Mouse (Mus musculus): ENCODE data around the gene Olfr1420. TPM values are rescaled to one million over a fixed set of nuclear protein-coding genes. Genes with fewer than 3 reads are reported as not detected.

Gene Olfr1420
- total and polyA plus RNA-seq, 3 experiments = not detected

GRCm38 (mm10) chr19:11912037-11912532 is 25.7 kb downstream of the Olfr1420 start, which contains the start of gene Patl1:
Gene Patl1, plus strand, starts transcription at chr19:11912399.
- H3K9me3 ChIP-seq (replicated peaks; ENCODE audit: low read length) = no peaks in the 10 kb centered on the region
- dilution Hi-C loops (cut with MboI; ENCODE audit: extremely low pct_ligation_motif_present, extremely low pct_unique_long_range_greater_than_20kb, low sequenced_read_pairs) (no loop called here), in situ Hi-C loops (cut with MboI; ENCODE audit: low pct_ligation_motif_present, low pct_unique_long_range_greater_than_20kb, low sequenced_read_pairs) (no loop called here)
- DNase-seq (ENCODE audit: extremely low read depth) = peak; percentile 98
- peak within 1 kb of the TSS; percentile 92 for H3K4me2 ChIP-seq (ENCODE audit: insufficient read depth, low read depth, poor library complexity, severe bottlenecking)
- peak within 1 kb of the TSS; percentile 46; the same call in 1 of the 2 replicates for H3K27ac ChIP-seq (ENCODE audit: insufficient read depth, low read depth)
- peaks cover 7 to 39% of the 10 kb centered on the region in 2 experiments for H3K4me1 ChIP-seq (ENCODE audit: control insufficient read depth in 1 of 2, insufficient read depth in 2 of 2)
- peak within 1 kb of the TSS; percentile 82 to 95 (median 84) for H3K4me3 ChIP-seq (replicated peaks in 1 of 3; ENCODE audit: low read depth in 2 of 3, low read length in 2 of 3, poor library complexity in 1 of 3)
- H3K36me3 ChIP-seq (replicated peaks in 1 of 2; ENCODE audit: control insufficient read depth in 1 of 2, insufficient read depth in 1 of 2, low read length in 1 of 2) = peaks cover 12 to 22% of the 10 kb centered on the region in 2 experiments
- peak within 1 kb of the TSS; percentile 91 for H3K9ac ChIP-seq (ENCODE audit: insufficient read depth, low read depth)
- no peak for TF ChIP-seq ZKSCAN1 (IDR thresholded peaks at IDR 0.05; ENCODE audit: borderline replicate concordance, low read depth, low read length)
- no peak for TF ChIP-seq ETS1 (conservative IDR thresholded peaks at IDR 0.05; ENCODE audit: low read depth, low read length)
- TF ChIP-seq MEF2A (IDR thresholded peaks at IDR 0.05; ENCODE audit: borderline replicate concordance, low read depth, low read length) = no peak
- TF ChIP-seq CHD2 (IDR thresholded peaks at IDR 0.05; ENCODE audit: low read length) = no peak
- no peak for TF ChIP-seq CTCF (conservative IDR thresholded peaks at IDR 0.05 in 1 of 2, IDR thresholded peaks at IDR 0.05 in 1 of 2; ENCODE audit: low read depth in 2 of 2, low read length in 2 of 2)
- TF ChIP-seq POLR2AphosphoS2 (IDR thresholded peaks at IDR 0.05; ENCODE audit: low read depth, low read length) = peak; percentile 63; the same call in 1 of the 2 replicates
- TF ChIP-seq ZNF384 (IDR thresholded peaks at IDR 0.05; ENCODE audit: low read depth, low read length) = no peak
- peak; percentile 43; the same call in 1 of the 2 replicates for TF ChIP-seq NELFE (IDR thresholded peaks at IDR 0.05; ENCODE audit: low read depth, low read length)
- TF ChIP-seq SMC3 (IDR thresholded peaks at IDR 0.05; ENCODE audit: low read depth, low read length) = no peak
- no peak for TF ChIP-seq PAX5 (IDR thresholded peaks at IDR 0.05; ENCODE audit: low read length)
- TF ChIP-seq JUN (IDR thresholded peaks at IDR 0.05; ENCODE audit: insufficient read depth, low read depth, low read length) = no peak
- 0 out of 2 replicates have a peak, but pooled peaks have one; percentile 38 for TF ChIP-seq MXI1 (IDR thresholded peaks at IDR 0.05; ENCODE audit: low read depth, low read length)
- TF ChIP-seq MAX (IDR thresholded peaks at IDR 0.05; ENCODE audit: low read length) = peak; percentile 60
- TF ChIP-seq POLR2A (IDR thresholded peaks at IDR 0.05; ENCODE audit: low read depth, low read length) = peak; percentile 84
- TF ChIP-seq UBTF (IDR thresholded peaks at IDR 0.05; ENCODE audit: low read depth, low read length) = no peak; the same call in 1 of the 2 replicates
- TF ChIP-seq SIN3A (IDR thresholded peaks at IDR 0.05; ENCODE audit: low read length) = no peak
- TF ChIP-seq CHD1 (IDR thresholded peaks at IDR 0.05; ENCODE audit: low read depth, low read length) = no peak
- peak; percentile 31; the same call in 1 of the 2 replicates for TF ChIP-seq BHLHE40 (IDR thresholded peaks at IDR 0.05; ENCODE audit: low read depth, low read length)
- TF ChIP-seq GABPA (IDR thresholded peaks at IDR 0.05; ENCODE audit: insufficient replicate concordance, low read depth, low read length) = no peak
- no peak for TF ChIP-seq TBP (conservative IDR thresholded peaks at IDR 0.05; ENCODE audit: low read depth, low read length)
- peak; percentile 44; the same call in 1 of the 2 replicates for TF ChIP-seq TCF12 (IDR thresholded peaks at IDR 0.05; ENCODE audit: low read depth, low read length)
- no peak for TF ChIP-seq RAD21 (IDR thresholded peaks at IDR 0.05; ENCODE audit: low read depth, low read length)
- TF ChIP-seq E2F4 (IDR thresholded peaks at IDR 0.05; ENCODE audit: insufficient replicate concordance, low read depth, low read length) = 0 out of 2 replicates have a peak, but pooled peaks have one; percentile 53
- no peak for TF ChIP-seq IRF4 (IDR thresholded peaks at IDR 0.05; ENCODE audit: low read depth, low read length)
- TF ChIP-seq EP300 (IDR thresholded peaks at IDR 0.05; ENCODE audit: low read length) = no peak
- no peak for TF ChIP-seq MAZ (IDR thresholded peaks at IDR 0.05; ENCODE audit: low read depth, low read length)
- TF ChIP-seq KAT2A (IDR thresholded peaks at IDR 0.05; ENCODE audit: insufficient replicate concordance, low read length) = no peak
- TF ChIP-seq NRF1 (IDR thresholded peaks at IDR 0.05; ENCODE audit: low read depth, low read length) = peak; percentile 96
- TF ChIP-seq RCOR1 (conservative IDR thresholded peaks at IDR 0.05; ENCODE audit: low read depth, low read length) = no peak
- TF ChIP-seq ZC3H11A (IDR thresholded peaks at IDR 0.05; ENCODE audit: low read depth, low read length) = no peak
- TF ChIP-seq USF2 (conservative IDR thresholded peaks at IDR 0.05; ENCODE audit: low read depth, low read length) = no peak
- TF ChIP-seq ELF1 (IDR thresholded peaks at IDR 0.05; ENCODE audit: low read depth, low read length) = peak; percentile 83
- TF ChIP-seq MYC (IDR thresholded peaks at IDR 0.05; ENCODE audit: low read depth, low read length) = no peak
- no peak for TF ChIP-seq MAFK (IDR thresholded peaks at IDR 0.05; ENCODE audit: insufficient replicate concordance, low read length)
- TF ChIP-seq JUND (conservative IDR thresholded peaks at IDR 0.05; ENCODE audit: low read depth, low read length) = no peak
- TF ChIP-seq HCFC1 (IDR thresholded peaks at IDR 0.05; ENCODE audit: low read depth, low read length) = peak; percentile 72
- peak; percentile 70 for TF ChIP-seq ZMIZ1 (IDR thresholded peaks at IDR 0.05; ENCODE audit: low read depth, low read length)
- peak; percentile 60 for TF ChIP-seq USF1 (IDR thresholded peaks at IDR 0.05; ENCODE audit: low read depth, low read length)
- H3K27me3 ChIP-seq (replicated peaks) = no peaks in the 10 kb centered on the region
- peaks cover 30% of the 10 kb centered on the region for H3K79me2 ChIP-seq (replicated peaks; ENCODE audit: control insufficient read depth, extremely low read depth, insufficient read depth, poor library complexity, severe bottlenecking)

All from CH12.LX (cell line).